Mouse (Mus musculus): ENCODE results near the gene Gm49027.

Gene Gm49027

GRCm38 (mm10) chr5:123501973-123502372 is 23.3 kb downstream of the Gm49027 start:
- no peak for DNase-seq (ENCODE audit: low read depth, low spot score)

GRCm38 (mm10) chr5:123499717-123500116 is 25.6 kb downstream of the Gm49027 start:
- DNase-seq (ENCODE audit: low read depth, low spot score): peak; percentile 55

GRCm38 (mm10) chr5:123489935-123490334 is 35.4 kb downstream of the Gm49027 start:
- DNase-seq (ENCODE audit: low read depth, low spot score): no peak

GRCm38 (mm10) chr5:123489112-123489785 is 36.0 kb downstream of the Gm49027 start, which contains the start of the genes Lrrc43 and Il31:
Lrrc43 (plus strand) TSS chr5:123489305.
Il31 (minus strand) TSS chr5:123489489.
- no peak for DNase-seq (ENCODE audit: low read depth, low spot score)

GRCm38 (mm10) chr5:123487659-123488395 is 37.5 kb downstream of the Gm49027 start:
- no peak for DNase-seq (ENCODE audit: low read depth, low spot score)

GRCm38 (mm10) chr5:123473817-123474216 is 51.5 kb downstream of the Gm49027 start:
- no peak for DNase-seq (ENCODE audit: low read depth, low spot score)

- DNase-seq (ENCODE audit: low read depth, low spot score): peak; percentile 10
Observed at GRCm38 (mm10) chr5:123470784-123471400, 54.4 kb downstream of the Gm49027 start.

- DNase-seq (ENCODE audit: low read depth, low spot score): no peak
Observed at GRCm38 (mm10) chr5:123464638-123465037, 60.6 kb downstream of the Gm49027 start.
